Mouse (Mus musculus) layer of hippocampus, postnatal 25 days (tissue): ENCODE results near the gene Speer2. TPM values are rescaled to one million over a fixed set of nuclear protein-coding genes. Genes with fewer than 3 reads are reported as not detected.

Experiments used
- DNase-seq, 2 experiments: peaks; one replicate each; pipeline ENCODE4 v3.0.0; 2022; ENCODE audit warnings: mixed read lengths in 2 of 2, low spot score in 1 of 2; ENCODE audit errors: extremely low spot score in 1 of 2
- total RNA-seq, 2 experiments: library from RNA; stranded (reverse); gene quantifications; 2 replicates each; pipeline ENCODE4 v1.2.3; 2021

The Speer2 gene
- total RNA-seq, result not detected

GRCm38 (mm10) chr16:69863644-69864043, at the start of gene Speer2:
TSS of gene Speer2 (minus strand) at chr16:69863744.
- no peak for DNase-seq

DNA sequence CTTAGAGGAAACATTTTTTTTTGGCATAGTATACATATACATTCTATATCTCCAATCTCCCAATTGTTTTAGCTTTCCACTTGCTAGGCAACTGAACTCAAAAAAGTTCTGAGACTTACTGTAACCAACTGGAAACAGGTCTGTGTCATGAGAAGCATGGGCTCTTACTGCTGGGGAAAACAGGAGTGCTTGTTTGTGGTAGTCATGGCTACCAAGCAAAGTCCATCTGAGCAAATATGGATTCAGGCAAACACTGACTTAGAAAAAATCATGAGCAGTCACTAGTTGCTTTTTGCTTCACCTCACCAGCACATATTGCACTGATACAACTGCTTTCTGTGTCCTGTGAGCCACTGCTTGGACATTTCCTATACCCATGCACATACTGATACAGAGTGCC, 40.8 kb upstream of the Speer2 start:
- DNase-seq, result no peak

DNA sequence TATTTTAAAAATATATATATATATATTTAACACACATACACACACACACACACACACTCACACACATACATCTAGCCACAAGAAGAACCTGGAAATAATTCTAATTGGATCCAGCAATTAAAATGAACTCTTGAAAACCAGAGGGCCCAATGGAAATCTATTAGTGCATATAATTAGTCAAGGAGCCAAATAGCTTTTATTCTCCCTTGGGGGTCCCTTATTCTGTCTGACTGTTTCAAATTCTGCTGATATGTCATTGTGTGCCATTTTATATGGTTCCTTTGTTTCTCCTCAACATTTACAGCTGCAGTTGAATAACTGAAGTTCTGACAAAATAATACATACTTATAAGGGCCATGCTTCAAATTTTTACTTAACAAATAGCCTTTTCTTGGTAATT, 17.2 kb upstream of the Speer2 start:
- no peak for DNase-seq

GRCm38 (mm10) chr16:69836628-69837027, 26.9 kb downstream of the Speer2 start:
- DNase-seq, result no peak

DNA sequence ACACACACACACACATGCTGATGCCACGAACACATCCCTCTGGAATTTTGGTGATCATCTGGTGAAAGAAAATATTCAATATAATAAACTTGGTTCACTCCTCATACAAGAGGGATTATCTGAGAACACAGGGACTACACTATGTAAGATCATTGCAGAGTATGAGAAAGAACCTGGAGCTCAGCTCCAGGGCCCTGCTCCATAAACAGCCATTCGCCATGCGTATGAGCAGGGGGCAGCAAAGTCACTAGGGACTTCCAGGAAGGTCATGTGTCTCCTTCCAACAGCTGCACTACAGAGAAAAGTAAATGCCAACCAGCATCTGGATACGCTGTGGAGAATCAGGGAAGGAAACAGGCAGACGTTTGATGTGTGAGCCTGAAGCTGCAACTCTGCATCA, 49.9 kb downstream of the Speer2 start:
- no peak for DNase-seq
